Mouse (Mus musculus) thymus, adult 2 months (tissue): Measurements from ENCODE around the gene Cacna2d3.

Source experiments
- CTCF ChIP-seq: fragments of 200-500 bp; IDR thresholded peaks from 2 replicates; pipeline ENCODE4 v1.5.1; 2012; ENCODE audit warnings: mild to moderate bottlenecking, control low read depth, low read length, moderate library complexity, borderline replicate concordance; ENCODE audit not compliant: control insufficient read depth, poor library complexity, insufficient read depth; ENCODE audit errors: extremely low read depth
- POLR2A ChIP-seq: fragments of 200-500 bp; IDR thresholded peaks from 2 replicates; pipeline ENCODE4 v1.6.1; 2012; ENCODE audit warnings: mild to moderate bottlenecking, low read length, control low read depth, moderate library complexity; ENCODE audit not compliant: control insufficient read depth, poor library complexity, insufficient read depth; ENCODE audit errors: extremely low read depth

- TF ChIP-seq CTCF (no peak), POLR2A (no peak)
Measured at GRCm38 (mm10) chr14:29179397-29179888, 542.2 kb downstream of the Cacna2d3 start.
